Mouse (Mus musculus) kidney, postnatal 10 days (tissue): Measurements from ENCODE around the gene Gstt1.
"Not testable (repeated sequence)": the region's sequence is repeated elsewhere in the genome, so short reads cannot be mapped to it uniquely, and the experiment has no call there.

Source experiments
- DNase-seq: peaks from one replicate; pipeline ENCODE4 v3.0.0; 2021; ENCODE audit warnings: mixed read lengths

Gstt1 gene

DNA sequence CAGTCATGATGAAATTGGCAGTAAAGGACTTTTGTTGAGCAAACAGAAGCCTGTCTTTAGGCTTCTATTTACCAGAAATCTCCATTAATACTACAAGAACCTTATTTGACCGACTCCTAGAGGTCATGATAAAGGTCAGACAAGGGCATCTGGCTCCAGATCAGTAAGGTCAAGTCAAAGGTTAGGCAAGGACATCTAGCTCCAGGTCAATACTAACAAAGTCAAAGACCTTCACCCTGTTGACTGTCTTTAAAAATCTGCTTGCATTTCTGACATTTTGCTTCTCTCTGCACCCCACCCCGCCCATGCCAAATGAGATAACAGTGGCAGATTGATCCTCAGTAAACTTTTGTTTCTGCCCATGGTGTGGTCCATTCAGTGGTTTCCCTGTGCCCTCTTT, 5.8 kb upstream of the Gstt1 start:
- no peak for DNase-seq

GRCm38 (mm10) chr10:75797619-75798175, 687 bp downstream of the Gstt1 start:
- DNase-seq = peak; percentile 61

DNA sequence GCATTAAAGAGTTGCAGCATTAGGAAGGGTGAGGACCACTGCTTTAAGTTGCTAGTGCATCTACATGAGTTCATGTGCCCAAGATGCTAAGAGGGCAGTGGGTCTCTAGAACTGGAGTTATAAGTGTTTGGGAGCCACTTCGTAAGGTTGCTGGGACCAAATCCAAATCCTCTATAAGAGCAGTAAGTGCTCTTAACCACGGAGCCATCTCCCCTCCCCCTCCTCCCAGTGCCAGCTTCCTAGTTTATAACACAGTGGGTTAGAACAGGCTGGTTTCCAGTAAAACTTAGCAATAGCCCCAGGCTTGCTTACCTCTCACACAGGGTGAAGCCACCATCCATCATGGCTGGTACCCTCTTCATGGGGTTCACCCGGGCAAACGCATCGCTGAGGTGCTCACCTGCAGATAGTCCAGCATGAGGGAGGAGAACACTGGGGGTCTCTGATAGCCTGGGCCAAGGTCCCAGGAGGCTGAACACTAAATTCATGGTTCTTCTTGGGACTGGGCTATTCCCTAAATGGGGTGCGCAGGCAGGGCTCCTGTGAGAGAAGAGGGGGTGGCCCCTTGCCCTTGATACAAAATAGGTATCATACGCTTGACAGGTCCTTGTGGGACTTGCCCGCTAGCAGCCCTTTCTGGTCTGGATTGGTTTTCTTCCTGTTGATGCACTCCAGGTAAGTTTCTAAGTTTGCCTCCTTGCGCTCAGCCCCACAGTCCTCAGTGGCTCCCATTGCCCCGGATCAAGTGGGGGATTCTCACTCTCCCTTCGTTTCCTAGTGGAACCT, 1.5 kb downstream of the Gstt1 start:
- peak; percentile 26 for DNase-seq

DNA sequence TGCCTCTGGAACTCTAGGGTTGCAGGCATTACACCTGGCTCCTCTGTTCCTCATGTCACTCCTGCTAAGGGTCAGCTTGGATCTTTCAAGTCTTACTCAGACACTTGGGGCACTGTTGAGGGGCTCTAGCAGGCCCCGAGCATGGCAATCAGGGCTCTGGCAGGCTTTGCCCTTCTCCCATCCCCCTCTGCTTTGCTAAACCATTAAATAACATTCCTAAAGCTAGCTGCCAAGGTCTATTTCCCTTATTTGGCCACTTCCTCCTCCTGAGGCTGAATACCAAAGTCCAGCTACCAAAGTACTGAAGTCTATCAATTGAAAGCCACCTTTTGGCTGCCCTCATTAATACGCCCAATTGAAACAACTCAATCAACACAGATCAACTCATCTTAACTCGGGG, 3.5 kb downstream of the Gstt1 start:
- DNase-seq = peak; percentile 62

DNA sequence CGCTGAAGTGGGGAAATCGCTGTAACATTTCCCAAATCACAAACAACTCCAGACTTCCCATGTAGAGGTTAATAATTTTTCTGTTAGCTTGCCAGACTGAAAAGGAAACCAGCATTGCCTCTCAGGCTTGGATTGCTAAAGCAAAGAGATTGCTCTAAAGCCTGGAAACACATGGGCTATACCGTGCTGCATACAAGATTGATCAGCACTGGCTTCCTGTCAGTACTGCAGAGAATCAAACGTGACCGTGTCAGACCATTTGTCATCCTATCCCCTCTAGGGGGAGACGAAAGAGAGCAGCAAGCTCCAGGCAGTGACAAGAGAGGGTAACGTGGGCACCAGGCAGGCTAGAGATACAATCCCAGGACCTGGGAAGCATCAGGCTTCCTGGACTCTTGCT, 7.6 kb downstream of the Gstt1 start:
- DNase-seq = no peak

DNA sequence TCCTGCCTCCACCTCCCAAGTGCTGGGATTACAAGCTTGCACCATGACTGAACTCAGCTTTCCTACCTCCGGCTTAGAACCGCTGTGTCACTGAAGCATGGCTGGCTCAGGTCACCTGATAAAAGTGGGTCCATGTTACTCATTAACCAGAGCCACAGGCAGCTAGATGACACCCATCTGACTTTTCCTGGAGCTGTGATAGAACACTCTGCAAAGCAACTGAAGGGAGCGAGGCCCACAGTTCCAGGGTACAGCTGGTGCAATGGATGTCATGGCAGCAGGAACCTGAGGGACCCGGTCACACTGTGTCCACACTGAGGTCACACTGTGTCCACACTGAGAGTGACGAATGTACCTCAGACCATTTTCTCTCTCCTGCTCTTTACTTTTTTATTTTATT, 8.5 kb downstream of the Gstt1 start:
- peak; percentile 45 for DNase-seq

DNA sequence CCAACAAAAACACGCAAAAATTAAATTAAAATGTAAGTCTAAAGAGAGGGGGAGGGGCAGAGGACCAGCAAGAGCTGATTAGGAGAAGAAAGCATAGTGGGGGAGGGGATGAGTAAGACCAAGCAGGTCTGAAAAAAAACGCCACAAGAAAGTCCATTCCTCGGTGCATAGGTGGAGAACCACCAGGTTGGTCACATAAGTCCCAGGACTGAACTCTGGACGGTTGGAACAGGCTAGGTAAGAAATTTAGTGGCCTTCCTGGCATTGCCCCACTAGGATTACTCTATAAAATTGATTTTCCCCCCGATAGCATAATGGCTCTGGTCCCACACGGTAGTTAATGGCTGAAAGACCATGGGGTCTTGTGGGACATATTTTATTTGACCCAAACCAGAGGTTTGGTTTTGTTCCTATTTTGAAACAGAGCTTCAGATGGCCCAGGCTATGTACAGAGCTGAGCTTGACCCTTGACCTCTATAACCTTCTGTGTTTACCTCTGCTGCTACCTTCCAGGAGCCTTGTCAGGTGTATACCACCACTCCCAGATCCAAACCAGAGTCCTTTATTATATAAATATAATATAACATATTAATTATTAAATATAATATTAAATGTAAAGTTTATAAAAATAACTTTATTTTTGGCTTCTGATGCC, 9.2 kb downstream of the Gstt1 start:
- DNase-seq = no peak

DNA sequence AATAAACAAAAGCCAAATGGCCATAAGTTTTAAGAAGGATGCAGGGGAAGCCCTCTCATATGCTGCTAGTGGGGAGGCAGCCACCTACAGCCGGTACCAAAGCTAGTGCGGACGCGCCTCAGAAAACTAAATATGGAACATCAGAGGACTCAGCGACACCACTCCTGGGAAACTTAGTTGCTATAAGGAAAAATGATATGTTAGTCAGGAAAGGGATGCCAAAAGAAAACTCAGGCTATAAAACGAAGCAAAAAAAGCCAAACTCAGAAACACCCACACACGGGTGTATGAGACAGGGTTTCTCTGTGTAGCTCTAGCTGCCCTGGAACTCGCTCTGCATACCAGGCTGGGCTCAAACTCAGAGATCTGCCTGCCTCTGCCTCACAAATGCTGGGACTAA, 10.1 kb downstream of the Gstt1 start:
- DNase-seq = no peak

GRCm38 (mm10) chr10:75785442-75785841, 12.9 kb downstream of the Gstt1 start:
- DNase-seq = no peak

DNA sequence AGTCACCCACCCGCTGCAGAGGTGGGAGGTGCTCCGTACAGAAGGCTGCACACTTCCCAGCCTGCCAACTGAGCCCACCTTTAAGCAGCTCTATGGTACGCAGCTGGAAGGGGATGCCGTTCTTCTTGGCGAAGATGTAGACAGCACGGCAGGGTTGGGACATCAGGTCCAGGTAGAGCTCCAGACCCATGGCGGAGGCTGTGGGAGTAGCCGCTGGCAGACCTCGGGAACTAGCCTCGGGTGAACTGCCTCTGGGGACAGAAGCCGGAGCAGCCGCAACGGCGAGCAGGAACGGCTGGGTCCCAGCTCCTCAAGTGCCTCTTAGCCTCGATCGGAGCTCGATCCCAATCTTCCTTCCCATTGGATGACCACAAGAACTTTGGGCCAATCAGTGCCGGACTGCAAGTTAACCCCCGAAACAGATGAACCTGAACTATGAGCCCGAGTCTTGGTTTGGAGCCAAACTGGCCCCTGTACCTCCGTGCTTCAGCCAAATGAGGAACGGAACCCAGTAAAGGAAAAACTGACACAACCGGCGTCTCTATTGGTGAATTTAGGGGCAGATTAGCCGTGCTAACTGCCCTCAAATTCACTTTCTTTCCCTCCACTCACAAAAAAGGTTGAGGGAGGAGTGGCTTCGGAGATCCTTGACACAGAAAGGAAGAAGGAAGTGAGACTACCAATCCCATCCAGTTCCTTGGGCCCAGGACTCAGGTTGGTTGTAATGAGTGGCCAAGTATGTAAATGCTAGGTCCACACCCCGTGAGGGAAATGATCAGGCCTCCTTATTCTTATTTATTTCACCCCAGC, 17.4 kb downstream of the Gstt1 start, which contains the start of the genes Gm20441 and Gstt3:
Gene Gm20441, minus strand, starts transcription at position 186 of the 810 bp plus-strand sequence.
Gene Gstt3, minus strand, starts transcription at position 646 of the 810 bp plus-strand sequence.
- peak; percentile 81 for DNase-seq

GRCm38 (mm10) chr10:75779206-75780174, 18.9 kb downstream of the Gstt1 start:
- DNase-seq = peak; percentile 59

- no peak for DNase-seq
Observed at GRCm38 (mm10) chr10:75777885-75778284, 20.5 kb downstream of the Gstt1 start.

DNA sequence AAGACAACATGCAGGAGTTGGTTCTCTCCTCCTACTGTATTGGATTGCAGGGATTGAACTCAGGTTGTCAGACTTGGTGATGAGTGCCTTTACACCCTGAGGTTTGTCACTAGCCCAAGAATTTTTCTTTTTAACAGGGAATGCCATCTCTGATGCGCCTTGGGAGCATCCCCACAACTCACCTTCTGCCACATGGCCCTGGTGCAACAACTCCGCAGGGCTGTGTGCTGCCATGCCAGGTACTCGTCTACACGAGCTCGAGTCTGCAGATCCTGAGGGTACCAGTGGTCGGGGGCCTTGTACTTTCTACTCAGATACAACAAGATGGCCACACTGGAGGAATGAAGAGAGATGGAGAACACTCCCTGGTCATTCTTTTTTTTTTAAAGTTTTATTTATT, 21.8 kb downstream of the Gstt1 start:
- no peak for DNase-seq

DNA sequence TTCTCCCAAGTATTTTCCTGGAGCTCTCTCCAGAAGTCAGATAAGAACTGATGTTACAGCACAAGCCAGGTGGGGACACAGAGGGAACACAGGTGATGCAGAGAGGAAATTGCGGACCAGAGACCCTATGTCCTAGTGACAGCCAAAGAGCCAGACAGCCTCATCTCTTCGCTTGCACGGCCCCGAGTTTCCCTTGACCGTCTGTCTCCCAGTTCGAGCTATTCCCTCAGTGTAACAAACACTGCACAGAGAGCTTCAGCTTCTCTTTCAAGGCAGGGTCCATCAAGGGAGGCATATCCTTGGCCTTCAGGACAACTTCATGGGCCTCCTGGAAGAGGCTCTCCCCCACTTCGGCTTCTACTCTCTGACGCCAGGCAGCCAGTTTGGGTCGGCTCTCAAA, 23.8 kb downstream of the Gstt1 start:
- DNase-seq = no peak

GRCm38 (mm10) chr10:75774102-75774501, 24.3 kb downstream of the Gstt1 start:
- no peak for DNase-seq

- peak; percentile 95 for DNase-seq
Observed at GRCm38 (mm10) chr10:75772795-75773664, 25.4 kb downstream of the Gstt1 start, which contains the start of gene Ddt. Gene Ddt, minus strand, starts transcription at chr10:75773414.

DNA sequence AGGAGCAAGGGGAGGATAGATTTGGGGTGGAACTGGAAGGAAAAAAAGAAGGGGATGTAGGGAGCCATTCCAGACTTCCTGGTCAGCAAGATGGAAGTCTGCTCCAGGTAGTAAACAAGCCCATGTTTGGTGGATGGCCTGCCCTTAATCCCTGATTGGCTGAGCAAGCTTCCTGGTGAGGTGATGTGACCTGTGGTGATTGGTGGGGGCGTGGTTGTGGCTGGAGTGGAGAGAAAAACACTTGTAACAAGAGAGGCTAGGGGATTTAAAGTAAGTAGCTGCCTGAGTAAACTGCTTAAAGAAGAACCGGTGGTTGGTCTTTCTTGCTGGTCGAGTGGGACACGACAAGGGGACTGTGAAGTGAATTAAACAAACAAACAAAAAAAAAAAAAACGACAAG, 30.6 kb downstream of the Gstt1 start:
- not testable (repeated sequence) for DNase-seq

DNA sequence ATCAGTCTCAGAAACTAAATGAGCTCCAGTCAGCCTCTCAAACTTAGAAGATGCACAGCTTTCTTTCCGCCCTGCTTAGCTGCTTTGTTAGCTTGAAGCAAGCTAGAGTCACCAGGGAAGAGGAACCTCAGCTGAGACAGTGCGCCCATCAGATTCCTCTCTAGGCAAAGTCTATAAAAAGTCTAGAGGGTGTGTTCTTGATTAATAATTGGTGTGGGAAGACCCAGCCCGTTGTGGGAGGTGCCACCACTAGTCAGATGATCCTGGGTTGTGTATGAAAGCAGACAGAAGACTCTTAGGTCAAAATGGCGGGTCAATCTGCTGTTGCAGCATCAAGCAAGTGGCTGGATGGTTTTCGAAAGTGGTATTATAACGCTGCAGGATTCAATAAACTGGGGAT, 31.5 kb downstream of the Gstt1 start:
- peak; percentile 29 for DNase-seq

- DNase-seq = peak; percentile 75
Observed at GRCm38 (mm10) chr10:75764519-75765473, 33.6 kb downstream of the Gstt1 start.
